Mouse (Mus musculus) stomach, embryonic 16.5 days (tissue): ENCODE measurements around the gene Sema5b. TPM values are rescaled to one million over a fixed set of nuclear protein-coding genes. Genes with fewer than 3 reads are reported as not detected.
A peak's percentile ranks its signal among the peaks of the same experiment; 100 is the strongest.

Source experiments
- ATAC-seq: fragments of 200-750 bp; cut with Nextera tagmentation; 2 replicates; pipeline ENCODE4 v1.8.0; 2017; ENCODE audit warnings: moderate number of reproducible peaks, moderate TSS enrichment; ENCODE audit not compliant: insufficient read depth, low FRiP score
- H3K27ac ChIP-seq: fragments of 300-500 bp; sonication (generic); 2 replicates; pipeline ENCODE4 v1.5.1; 2014; ENCODE audit warnings: low read length
- H3K27me3 ChIP-seq: fragments of 300-500 bp; sonication (generic); 2 replicates; pipeline ENCODE4 v1.6.1; 2014; ENCODE audit warnings: low read length, control low read depth, mixed read lengths; ENCODE audit not compliant: control insufficient read depth, insufficient read depth
- H3K36me3 ChIP-seq: fragments of 300-500 bp; sonication (generic); 2 replicates; pipeline ENCODE4 v1.6.1; 2014; ENCODE audit warnings: low read length; ENCODE audit not compliant: control insufficient read depth, insufficient read depth
- H3K4me1 ChIP-seq: fragments of 300-500 bp; sonication (generic); 2 replicates; pipeline ENCODE4 v1.6.1; 2014; ENCODE audit warnings: low read length, control low read depth, mixed read lengths; ENCODE audit not compliant: control insufficient read depth, insufficient read depth
- H3K4me2 ChIP-seq: fragments of 300-500 bp; sonication (generic); 2 replicates; pipeline ENCODE4 v1.6.1; 2014; ENCODE audit warnings: low read depth, low read length, mixed read lengths
- H3K4me3 ChIP-seq: fragments of 300-500 bp; sonication (generic); replicated peaks from 2 replicates; pipeline ENCODE4 v1.5.1; 2014; ENCODE audit warnings: mild to moderate bottlenecking, low read length
- H3K9ac ChIP-seq: fragments of 300-500 bp; sonication (generic); 2 replicates; pipeline ENCODE4 v1.6.1; 2014; ENCODE audit warnings: low read length
- H3K9me3 ChIP-seq: fragments of 300-500 bp; sonication (generic); replicated peaks from 2 replicates; pipeline ENCODE4 v1.6.1; 2016; ENCODE audit warnings: low read length, control low read depth; ENCODE audit not compliant: control insufficient read depth
- WGBS: fragments of 180-500 bp; shearing (Covaris S2); extraction: QIAGEN DNeasy Blood & Tissue Kit; methylation state at CpG from one replicate; pipeline ENCODE4 v1.1.7; 2014; 5-methylcytosine and 5-hydroxymethylcytosine counted together
- polyA plus RNA-seq: library from polyadenylated mRNA; unstranded; fragments of >200 nt; fragmentation: Nextera tagmentation; extraction: Ambion mirVana; gene quantifications from 2 replicates; pipeline ENCODE4 v1.2.1, GENCODE M21; 2015

Gene Sema5b
- polyA plus RNA-seq, 1 experiment from 2014 or later = 5.3 TPM

DNA sequence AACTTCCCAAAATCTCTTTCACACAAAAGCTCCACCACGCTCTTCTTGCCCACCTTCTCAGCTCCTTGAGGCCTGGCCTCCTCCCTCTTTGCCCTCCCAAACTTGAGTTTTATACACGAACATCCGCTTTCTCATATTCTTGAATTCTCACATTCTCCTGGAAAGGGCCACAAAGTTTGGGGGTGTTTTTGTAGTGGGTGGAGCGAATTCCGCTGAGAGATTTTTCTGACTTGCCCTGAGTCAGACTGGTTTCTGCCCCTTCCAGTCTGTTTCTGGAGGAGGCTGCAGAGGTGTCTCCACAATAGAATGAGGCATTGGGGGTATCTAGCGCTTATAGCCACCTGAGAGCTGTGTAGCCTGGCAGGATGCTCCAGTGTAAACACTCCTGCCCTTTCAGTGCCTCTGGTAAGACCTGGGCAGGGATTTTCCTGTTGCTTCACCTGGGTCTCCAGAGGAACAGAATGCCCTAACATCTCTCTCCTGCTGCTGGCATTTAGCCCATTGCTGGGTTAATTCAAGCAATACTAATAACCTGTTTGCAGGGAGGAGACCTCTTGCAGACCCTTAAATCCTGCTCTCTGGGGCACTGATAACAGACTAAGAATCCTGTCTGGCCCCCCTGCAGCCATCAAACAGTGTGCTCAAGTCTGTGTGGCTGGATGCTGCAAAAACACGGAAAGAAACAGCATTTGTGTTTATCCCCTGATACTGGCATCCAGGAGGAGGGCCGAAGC, 46.3 kb downstream of the Sema5b start:
- Histone ChIP-seq H3K27me3 (0 out of 2 replicates have a peak, but pooled peaks cover 4% of the 10 kb centered on the region), H3K27ac (no peak overlapping the region), H3K4me3 (no peak overlapping the region), H3K36me3 (no peaks in the 10 kb centered on the region), H3K4me2 (0 out of 2 replicates have a peak overlapping the region, but pooled peaks have one; percentile 48), H3K4me1 (peaks cover 15% of the 10 kb centered on the region), H3K9me3 (no peaks in the 10 kb centered on the region), H3K9ac (0 out of 2 replicates have a peak overlapping the region, but pooled peaks have one; percentile 23)
- ATAC-seq = no peak
- 72% methylated on average over 8 of the region's 8 CpGs for WGBS

DNA sequence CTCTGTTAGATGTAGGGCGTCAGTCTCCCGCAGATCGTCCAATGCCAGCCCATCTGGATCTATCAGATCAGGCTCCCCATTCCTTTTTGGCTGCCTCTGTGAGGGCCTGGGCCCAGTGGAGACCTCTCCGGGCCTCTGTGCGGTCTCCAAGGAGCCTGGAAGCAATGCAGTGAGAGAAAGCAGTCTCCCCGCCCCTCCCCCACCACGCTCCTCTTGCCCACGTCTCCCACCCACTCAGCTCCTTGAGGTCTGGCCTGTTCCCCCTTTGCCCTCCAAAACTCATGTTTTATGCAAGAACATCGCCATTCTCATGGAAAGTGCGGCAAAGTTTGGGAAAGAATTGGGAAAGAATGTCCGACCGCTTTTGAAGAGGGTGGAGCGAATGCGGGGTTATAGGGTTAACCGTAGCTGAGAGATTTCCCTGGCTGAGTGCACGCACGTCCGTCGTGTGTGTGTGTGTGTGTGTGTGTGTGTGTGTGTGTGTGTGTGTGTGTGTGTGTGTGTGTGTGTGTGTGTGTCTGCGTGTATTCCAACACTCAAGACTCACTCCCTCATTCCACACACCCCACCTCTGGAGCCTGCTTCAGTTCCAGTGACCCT, 47.0 kb downstream of the Sema5b start:
- peak overlapping the region; percentile 37; the same call in 1 of the 2 replicates for H3K9ac ChIP-seq
- H3K4me2 ChIP-seq = peak overlapping the region; percentile 48
- no peak overlapping the region for H3K27ac ChIP-seq
- peak overlapping the region; percentile 14; the same call in 1 of the 2 replicates for H3K4me3 ChIP-seq
- peaks cover 23% of the 10 kb centered on the region for H3K4me1 ChIP-seq
- H3K36me3 ChIP-seq = no peaks in the 10 kb centered on the region
- no peaks in the 10 kb centered on the region for H3K9me3 ChIP-seq
- H3K27me3 ChIP-seq = 0 out of 2 replicates have a peak, but pooled peaks cover 4% of the 10 kb centered on the region
- no peak for ATAC-seq
- WGBS = 15% methylated on average over 20 of the region's 20 CpGs

DNA sequence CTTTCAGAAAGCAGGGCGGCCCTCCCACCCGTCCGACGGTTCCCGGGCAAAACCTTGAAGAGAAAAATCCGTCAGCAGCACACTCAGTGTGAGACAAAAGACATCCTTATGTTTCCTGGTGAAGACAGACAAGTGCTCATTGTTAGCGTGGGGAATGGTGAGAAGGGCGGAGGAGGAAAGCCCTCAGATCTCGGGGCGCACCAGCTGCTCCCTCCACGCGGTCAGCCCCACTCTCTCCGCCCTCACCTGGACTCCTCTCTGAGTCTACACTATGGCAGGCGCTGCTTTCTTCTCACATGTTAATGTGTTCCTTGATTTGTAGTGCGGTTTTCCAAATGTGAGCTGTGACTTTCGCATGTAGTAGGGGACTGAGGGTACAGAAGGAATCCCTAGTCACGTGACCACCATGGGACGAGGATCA, 47.8 kb downstream of the Sema5b start:
- Histone ChIP-seq H3K4me2 (no peak overlapping the region; the same call in 1 of the 2 replicates), H3K27ac (no peak overlapping the region), H3K36me3 (no peaks in the 10 kb centered on the region), H3K27me3 (0 out of 2 replicates have a peak, but pooled peaks cover 4% of the 10 kb centered on the region), H3K4me3 (no peak overlapping the region), H3K9ac (no peak overlapping the region), H3K9me3 (peaks cover 5% of the 10 kb centered on the region; the same call in 1 of the 2 replicates), H3K4me1 (peaks cover 24% of the 10 kb centered on the region)
- 39% methylated on average over 18 of the region's 18 CpGs for WGBS
- no peak for ATAC-seq

DNA sequence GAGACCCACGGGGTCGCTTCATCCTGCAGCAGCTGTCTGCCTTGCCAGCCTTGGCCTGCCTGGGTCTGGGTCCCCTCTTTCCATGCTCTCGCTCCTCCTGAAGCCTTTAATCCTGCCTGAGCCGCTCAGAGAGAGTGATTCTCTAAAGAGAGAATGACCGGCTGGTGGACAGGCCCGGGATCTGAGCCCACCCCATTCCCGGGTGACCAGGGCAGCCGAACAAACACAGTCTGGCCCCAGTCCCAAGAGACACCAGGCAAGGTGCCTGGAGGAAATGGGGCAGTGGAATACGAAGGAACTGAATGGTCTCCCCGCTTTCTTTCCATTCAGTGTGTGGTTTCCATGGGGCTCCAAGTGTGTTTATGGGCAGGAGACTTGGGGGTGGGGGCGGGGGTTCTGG, 50.8 kb downstream of the Sema5b start:
- 0 out of 2 replicates have a peak overlapping the region, but pooled peaks have one; percentile 5 for H3K4me2 ChIP-seq
- WGBS = 27% methylated on average over 11 of the region's 11 CpGs
- H3K4me1 ChIP-seq = peaks cover 25% of the 10 kb centered on the region
- no peak overlapping the region for H3K9ac ChIP-seq
- no peaks in the 10 kb centered on the region for H3K36me3 ChIP-seq
- 0 out of 2 replicates have a peak, but pooled peaks cover 4% of the 10 kb centered on the region for H3K27me3 ChIP-seq
- peak overlapping the region; percentile 55; the same call in 1 of the 2 replicates for H3K27ac ChIP-seq
- H3K9me3 ChIP-seq = peaks cover 6% of the 10 kb centered on the region; the same call in 1 of the 2 replicates
- ATAC-seq = no peak
- no peak overlapping the region for H3K4me3 ChIP-seq

DNA sequence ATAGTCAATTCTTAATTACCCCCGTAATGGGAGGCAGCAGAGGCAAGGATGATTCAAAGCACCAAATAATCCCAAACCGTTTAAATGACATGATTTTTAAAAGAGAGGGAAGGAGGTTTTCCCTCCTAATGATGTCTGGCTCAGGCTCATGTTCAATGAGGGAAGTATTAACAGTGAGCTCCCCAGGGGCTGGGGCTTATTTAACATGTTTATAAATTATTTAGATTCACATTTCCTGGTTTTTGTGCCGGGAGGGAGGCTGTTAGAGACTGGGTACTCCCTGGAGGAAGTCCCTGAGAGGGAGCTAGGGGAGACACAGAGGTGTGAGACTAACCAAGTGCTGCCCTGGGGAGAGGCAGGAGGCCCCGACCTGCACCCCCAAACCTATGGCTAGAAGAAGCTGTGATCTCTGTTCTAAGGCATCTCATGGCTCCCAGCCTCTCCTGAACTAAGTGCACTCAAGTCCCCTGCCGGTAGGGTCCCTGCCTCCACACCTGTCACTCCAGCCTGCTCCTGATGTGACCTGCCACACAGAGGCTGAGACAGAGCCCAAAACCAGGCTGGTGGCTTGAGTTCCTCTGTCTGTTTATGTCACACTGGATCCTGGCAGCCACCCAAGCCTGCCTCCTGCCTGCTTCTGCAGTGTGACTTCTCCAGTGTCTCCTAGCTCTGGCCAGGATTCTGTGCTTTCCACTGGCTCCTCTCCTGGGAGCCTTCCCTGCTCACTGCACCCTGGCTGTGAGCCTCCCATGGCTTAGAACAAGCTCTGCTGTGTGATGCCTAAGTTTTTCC, 51.5 kb downstream of the Sema5b start:
- ATAC-seq = peak; percentile 48; the same call in 1 of the 2 replicates
- no peak overlapping the region for H3K4me2 ChIP-seq

DNA sequence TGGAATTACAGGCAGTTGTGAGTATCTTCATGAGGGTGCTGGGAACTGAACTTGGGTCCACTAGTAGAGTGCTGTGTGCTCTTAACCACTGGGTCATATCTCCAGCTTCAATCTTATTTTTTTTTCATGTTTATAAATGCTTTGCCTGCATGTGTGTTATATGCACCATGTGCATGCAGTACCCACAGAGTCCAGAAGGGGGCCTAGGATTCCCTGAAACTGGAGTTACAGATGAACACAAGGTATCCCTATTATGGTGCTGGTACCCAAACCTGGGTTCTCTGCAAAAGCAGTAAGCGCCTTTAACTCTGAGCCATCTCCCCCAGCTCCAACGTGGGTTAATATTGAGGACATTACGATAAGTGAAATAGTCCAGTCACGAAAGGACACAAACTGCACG, 52.5 kb downstream of the Sema5b start:
- 0 out of 2 replicates have a peak, but pooled peaks cover 4% of the 10 kb centered on the region for H3K27me3 ChIP-seq
- H3K27ac ChIP-seq = no peak overlapping the region
- H3K36me3 ChIP-seq = no peaks in the 10 kb centered on the region
- no peak overlapping the region for H3K4me2 ChIP-seq
- no peak for ATAC-seq
- WGBS = 97% methylated on average over 5 of the region's 5 CpGs
- H3K4me1 ChIP-seq = peaks cover 17% of the 10 kb centered on the region
- no peak overlapping the region for H3K4me3 ChIP-seq
- peaks cover 6% of the 10 kb centered on the region; the same call in 1 of the 2 replicates for H3K9me3 ChIP-seq
- H3K9ac ChIP-seq = no peak overlapping the region

More for the DNA sequence above, 51.5 kb downstream of the Sema5b start:
- Histone ChIP-seq H3K27me3 (0 out of 2 replicates have a peak, but pooled peaks cover 4% of the 10 kb centered on the region), H3K4me3 (no peak overlapping the region), H3K36me3 (no peaks in the 10 kb centered on the region), H3K27ac (peak overlapping the region; percentile 60), H3K9me3 (peaks cover 6% of the 10 kb centered on the region; the same call in 1 of the 2 replicates), H3K4me1 (peaks cover 23% of the 10 kb centered on the region), H3K9ac (no peak overlapping the region)
- WGBS = 15% methylated on average over 5 of the region's 5 CpGs

DNA sequence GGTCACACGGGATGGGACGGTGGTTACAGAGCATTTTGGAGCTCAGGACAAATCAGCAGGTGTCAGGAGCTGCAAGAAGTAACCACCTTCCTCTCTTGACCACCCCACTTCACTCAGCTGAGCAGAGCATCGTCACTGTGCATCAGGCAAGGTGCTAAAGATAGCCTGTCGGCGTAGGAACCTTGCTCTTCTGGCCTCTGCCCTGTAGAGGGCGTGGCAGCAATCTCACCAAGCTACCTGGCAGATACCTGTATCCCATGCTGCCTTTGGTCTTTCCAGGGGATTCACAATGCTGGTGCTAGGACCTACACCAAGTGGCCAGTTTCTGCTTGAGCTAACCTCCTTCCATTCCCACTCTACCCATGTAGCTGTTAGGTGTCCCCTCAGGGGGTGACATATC, 55.3 kb downstream of the Sema5b start:
- H3K4me3 ChIP-seq = no peak overlapping the region
- H3K27ac ChIP-seq = no peak overlapping the region
- ATAC-seq = no peak
- H3K9me3 ChIP-seq = peaks cover 6% of the 10 kb centered on the region; the same call in 1 of the 2 replicates
- 60% methylated on average over 6 of the region's 6 CpGs for WGBS
- H3K36me3 ChIP-seq = no peaks in the 10 kb centered on the region
- peaks cover 17% of the 10 kb centered on the region for H3K4me1 ChIP-seq
- no peaks in the 10 kb centered on the region for H3K27me3 ChIP-seq
- H3K9ac ChIP-seq = no peak overlapping the region
- H3K4me2 ChIP-seq = no peak overlapping the region

DNA sequence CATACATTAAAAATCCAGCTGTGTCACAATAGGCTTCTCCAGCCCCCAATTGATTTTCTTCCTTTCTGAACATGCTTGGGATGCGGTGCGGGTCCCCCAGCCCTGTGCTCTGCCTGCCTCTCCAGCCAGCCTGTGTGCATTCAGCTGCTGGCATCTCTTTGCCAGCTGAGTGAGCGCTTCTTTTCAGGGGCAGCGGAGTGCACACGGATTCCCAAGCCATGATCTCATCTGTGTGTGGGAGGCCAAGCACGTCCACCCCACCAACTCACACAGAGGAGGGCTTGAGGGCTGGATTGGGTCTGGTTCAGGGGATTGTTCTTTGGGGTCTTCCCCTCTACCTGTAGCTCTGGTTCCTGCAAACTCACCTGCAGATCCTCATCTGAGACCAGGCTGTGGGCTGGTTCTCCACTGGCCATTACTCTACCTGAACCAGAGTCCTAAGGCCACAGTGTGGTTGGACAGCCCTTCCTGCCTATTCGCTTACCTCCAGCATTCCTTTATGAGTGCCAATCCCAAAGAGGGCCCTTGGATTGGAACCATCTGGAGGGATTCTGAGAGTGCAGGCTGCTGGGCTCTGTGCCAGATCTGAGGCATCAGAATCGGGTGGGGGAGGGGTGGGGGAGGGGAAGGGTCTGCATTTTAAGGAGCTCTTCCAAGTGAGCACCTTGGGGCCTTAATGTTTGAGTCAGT, 55.9 kb downstream of the Sema5b start:
- no peaks in the 10 kb centered on the region for H3K36me3 ChIP-seq
- no peak overlapping the region for H3K27ac ChIP-seq
- H3K9me3 ChIP-seq = peaks cover 6% of the 10 kb centered on the region; the same call in 1 of the 2 replicates
- no peak overlapping the region for H3K4me2 ChIP-seq
- H3K4me3 ChIP-seq = no peak overlapping the region
- 46% methylated on average over 8 of the region's 8 CpGs for WGBS
- peaks cover 14% of the 10 kb centered on the region for H3K4me1 ChIP-seq
- H3K9ac ChIP-seq = no peak overlapping the region
- H3K27me3 ChIP-seq = no peaks in the 10 kb centered on the region
- no peak; the same call in 1 of the 2 replicates for ATAC-seq
